Mouse (Mus musculus) cerebellum, adult (tissue): ENCODE measurements at regions not wholly inside any gene's neighbourhood (a gene's known extent, or its start where the extent isn't known, plus 50 kb on each side); places are given as distances from the start of the nearest gene placed in this dataset.

ENCODE experiments used
- ATAC-seq: cut with Nextera tagmentation; 2 replicates; pipeline ENCODE4 v1.9.2; 2017; ENCODE audit warnings: mild to moderate bottlenecking, moderate library complexity, mixed read lengths; ENCODE audit not compliant: insufficient number of reproducible peaks, low FRiP score, low TSS enrichment

DNA sequence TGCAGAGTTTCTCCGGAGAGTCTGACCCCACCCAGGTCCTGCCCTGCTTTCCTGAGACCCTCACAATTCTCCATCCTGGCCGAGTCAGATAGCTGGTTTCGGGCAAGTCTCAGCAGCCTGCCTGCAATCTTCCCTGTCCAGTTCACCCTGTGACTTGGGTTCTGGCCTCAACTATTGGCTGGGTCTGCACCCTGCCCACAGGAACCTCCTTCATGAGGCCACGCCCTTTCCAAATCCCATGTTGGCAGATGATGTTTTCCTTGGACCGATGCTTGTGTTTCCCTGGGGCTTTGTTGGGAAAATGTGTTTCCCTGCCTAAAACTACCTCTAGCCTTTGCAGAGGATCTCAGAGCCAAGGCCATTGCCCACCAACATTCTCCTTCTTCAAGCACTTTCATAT lies 171.0 kb upstream of the Klf3 start:
- no peak for ATAC-seq

GRCm38 (mm10) chr5:64634008-64634407 lies 169.2 kb upstream of the Klf3 start:
- ATAC-seq = no peak

GRCm38 (mm10) chr5:64634721-64635120 lies 168.5 kb upstream of the Klf3 start:
- no peak for ATAC-seq

DNA sequence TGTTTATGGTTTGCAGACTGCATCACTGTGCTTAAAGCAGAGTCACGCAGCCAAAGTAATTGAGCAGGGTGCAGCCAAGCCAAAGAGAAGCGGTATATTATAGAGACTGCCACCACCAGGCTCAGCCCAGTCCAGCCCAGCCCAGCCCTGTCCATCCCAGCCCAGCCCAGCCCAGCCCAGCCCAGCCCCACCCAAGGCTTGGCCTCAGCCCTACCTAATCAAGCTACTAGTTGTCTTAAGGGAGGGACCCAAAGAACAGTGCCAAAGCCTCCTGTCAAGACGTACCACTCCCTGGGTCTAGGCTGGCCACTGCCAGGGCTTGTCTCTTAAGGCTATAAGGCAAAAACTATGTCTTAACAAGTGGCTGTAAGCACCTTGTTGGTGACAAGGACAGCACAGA lies 166.9 kb upstream of the Klf3 start:
- no peak for ATAC-seq

GRCm38 (mm10) chr5:64643584-64643983 lies 159.6 kb upstream of the Klf3 start:
- ATAC-seq = no peak

DNA sequence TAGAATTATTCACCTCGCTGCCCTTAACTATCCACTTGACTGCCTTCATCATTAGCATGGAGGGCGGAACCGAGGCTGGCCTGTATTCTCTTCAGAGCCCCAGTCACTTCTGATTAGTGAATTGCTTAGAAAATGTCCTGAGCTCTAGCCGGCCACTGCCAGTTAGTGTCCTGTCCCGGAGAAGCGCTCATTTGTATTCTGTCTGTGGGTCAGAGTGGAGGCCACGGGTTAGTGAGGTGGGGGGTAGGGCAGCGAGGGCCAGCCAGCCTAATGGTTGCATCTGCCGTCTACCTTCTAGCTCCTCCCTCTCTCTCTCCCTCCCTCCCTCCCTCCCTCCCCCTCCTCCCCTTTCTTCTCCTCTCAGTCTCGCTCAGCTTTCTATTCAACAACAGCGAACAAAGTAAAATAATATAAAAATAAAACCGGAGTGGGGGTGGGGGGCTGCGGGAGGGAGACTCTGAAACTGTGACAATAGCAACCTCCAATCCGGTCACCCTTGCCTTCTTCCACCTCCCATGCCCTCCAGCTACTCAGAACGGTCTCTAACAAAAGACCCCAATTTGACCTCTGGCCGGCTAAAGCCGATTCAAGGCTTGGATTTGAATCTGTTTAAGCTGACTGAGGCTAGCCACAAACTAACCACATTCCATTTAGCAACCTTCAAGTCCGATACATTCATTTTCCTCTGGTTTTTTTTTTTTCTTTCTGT lies 155.6 kb upstream of the Klf3 start:
- ATAC-seq = 0 out of 2 replicates have a peak, but pooled peaks have one; percentile 53

DNA sequence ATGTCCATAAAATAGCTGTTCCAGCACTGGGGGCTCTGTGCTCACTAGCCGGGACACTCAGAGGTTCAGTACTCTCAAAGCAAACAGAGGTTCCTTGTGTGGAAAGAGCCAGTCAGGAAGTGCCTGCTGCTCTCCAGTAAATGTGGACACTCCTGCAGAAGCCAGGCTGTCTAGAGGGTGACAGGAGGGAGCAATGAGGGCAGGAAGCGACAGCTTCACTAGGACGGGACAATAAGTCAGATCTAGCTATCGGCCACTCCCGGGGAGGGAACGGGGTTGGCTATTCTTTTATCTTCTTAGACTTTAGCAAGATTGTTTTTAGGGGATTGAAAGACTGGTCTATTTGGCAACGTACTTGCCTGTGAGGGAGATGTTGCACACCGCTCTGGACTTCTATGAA lies 154.7 kb upstream of the Klf3 start:
- no peak for ATAC-seq

DNA sequence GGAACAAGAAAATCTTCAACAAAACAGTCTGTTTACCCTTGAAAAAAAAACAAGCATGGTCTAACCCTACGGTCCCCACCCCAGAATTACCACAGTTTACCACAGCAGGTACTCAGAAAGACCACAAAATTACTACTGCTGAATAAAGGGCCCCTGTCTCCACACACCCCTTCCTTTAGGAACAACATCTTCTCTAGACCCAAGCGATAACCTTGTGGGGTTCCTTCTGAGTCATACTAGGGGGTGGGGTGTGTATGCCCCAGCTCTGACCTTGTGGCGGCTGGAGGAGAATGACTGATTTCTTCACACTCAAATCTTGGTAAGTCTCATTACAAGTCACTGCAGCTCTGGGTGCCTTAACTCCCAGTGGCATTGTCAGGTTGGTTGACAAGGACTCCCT lies 151.8 kb upstream of the Klf3 start:
- ATAC-seq = no peak

- no peak for ATAC-seq
These were observed 149.4 kb upstream of the Klf3 start for GRCm38 (mm10) chr5:64653764-64654163.

DNA sequence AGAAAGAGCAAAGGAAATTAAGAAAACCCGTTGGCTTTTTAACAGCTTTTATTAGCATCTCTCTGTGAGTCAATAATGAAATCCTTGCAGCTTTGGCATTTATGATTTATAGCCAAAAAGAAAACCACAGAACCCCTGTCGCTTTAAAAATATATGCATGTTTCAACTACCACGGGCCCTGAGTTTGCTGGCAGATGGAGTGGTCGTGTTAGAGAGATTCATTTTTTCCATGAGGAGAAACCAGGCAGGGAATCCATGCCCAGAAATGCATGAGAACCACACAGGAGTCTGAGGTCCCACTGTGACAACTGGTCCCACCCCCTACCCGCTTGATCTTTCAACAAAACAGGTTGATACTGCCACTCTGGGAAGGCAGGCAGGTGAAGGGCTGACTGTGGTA lies 147.9 kb upstream of the Klf3 start:
- no peak for ATAC-seq

DNA sequence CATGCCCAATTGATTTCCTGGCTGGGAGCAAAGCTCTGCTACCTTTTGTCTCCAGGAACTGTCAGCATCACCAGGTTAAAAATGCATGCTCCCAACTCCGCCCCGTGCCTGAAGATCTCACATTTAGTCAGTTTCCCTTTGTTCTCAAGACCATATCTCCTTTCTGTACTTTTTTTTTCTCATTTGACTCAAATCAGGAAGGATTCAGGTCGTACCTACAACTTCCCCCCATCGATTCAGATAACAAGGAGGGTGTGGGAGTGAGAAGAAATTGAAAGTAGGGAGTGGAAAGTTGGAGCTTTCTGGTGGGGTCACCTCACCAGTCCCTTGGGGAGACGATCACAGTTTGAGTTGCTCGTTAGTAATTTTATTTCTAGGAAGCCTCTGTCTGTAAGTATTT lies 141.2 kb upstream of the Klf3 start:
- ATAC-seq = no peak

DNA sequence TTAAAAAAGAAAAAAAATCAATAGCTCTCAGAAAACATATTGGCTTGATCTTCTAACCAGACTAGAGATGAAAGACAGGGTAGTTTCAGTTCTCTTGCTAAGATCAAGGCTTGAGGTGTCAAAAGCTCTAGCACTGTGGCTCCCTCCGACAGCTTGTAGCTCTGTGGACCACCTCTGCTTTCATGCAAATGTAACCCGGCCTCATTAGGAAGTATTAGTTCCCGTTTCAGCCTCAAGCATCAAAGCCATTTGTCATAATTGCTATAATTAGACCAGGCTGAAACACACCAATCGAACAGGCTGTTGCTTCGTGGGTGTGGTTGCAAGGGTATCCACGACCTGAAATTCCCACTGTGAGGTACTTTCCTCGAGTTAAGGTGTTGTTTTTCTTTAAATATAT lies 140.7 kb upstream of the Klf3 start:
- ATAC-seq = no peak

- ATAC-seq = no peak
These were observed 139.4 kb upstream of the Klf3 start for GRCm38 (mm10) chr5:64663766-64664165.

DNA sequence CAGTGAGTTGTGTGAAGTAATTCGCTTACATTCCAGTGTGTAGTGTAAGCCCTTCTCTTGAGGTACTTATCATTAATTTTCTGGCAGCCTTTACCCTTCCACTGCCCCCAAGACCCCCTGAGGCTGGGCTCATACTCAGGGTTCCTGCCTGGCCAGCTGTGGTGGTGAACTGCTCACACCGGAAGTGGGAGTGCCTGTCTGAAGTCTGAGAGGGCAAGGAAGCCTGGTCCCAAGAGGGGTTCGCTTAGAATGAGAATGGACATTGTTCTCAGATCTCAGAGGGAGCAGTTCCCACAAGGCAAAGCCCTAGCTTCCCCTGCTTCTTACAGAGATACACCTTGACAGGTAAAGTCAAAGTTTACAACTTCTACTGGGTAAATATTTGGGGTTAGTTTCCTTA lies 138.1 kb upstream of the Klf3 start:
- ATAC-seq = no peak

DNA sequence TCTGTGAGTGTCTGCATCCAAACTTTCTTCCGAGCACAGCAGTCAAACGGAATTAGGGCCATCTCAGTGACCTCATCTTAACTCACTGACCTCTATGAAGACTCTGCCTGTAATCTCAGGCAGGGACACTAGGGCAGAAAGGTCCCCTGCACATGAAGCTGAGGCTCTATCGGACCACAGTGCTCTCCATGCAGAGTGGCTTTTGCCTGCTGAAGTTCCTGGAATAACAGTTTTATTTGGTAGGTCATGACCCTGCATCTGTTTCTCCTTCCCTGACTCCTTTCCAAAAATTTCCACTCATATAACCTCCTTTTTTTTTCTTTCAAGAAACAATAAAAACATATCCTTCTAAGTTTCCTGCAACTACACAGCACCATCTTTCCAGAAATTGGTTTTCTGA lies 136.9 kb upstream of the Klf3 start:
- ATAC-seq = no peak

GRCm38 (mm10) chr5:64667053-64667452 lies 136.1 kb upstream of the Klf3 start:
- no peak for ATAC-seq

DNA sequence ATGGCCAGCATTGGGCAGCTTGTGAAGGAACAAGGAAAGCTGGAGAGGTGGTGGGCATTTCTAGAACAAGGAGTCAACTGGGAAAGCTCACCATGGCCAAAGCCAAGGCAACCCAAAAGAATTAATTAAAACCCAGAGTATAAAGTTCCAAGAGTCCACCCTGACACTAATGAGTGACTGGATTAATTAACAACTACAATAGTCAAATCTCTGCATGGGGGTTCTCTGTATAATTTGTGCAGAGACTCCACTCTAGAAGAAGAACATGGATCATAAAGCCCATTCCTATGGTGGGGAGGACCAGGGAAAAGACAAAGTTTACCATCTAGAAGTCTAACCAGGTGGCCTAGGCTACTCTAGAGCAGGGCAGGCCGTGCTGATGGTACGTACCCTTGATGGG lies 129.3 kb upstream of the Klf3 start:
- ATAC-seq = no peak

DNA sequence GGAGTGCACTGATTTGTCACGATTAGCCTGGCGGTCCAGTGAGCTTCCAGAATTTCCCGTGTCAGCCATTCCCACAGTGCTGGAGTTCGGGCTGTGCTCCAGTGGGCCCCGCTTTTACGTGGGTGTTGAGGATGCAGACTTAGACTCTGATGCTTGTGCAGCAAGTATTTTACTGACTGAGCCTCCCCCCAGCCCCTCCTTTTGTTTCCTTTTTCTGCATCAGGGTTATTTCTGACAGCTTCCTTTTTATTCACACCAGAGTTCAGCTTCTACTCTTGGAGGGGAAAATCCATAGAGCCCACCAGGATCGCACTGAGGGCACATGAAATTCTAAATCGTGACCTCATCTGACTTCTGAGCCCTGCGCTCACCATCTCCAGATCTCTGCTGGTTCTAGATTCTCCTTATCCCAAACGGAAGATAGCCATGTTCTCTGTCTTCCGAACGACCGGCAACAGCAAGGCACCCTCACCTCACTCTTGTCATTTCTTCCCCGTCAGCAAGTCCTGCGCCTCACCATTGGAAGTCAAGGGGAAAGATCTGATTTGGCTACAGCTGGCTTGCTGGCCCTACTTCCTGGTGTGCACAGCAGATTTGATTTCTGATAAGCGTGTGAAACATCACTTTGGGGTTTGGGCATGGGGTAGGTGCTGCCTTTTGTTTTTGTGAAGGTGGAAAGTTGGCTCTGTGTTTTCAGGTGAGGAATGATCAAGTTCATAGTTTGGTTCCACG lies 126.8 kb upstream of the Klf3 start:
- no peak for ATAC-seq

GRCm38 (mm10) chr5:64676946-64677588 lies 126.1 kb upstream of the Klf3 start:
- no peak for ATAC-seq

DNA sequence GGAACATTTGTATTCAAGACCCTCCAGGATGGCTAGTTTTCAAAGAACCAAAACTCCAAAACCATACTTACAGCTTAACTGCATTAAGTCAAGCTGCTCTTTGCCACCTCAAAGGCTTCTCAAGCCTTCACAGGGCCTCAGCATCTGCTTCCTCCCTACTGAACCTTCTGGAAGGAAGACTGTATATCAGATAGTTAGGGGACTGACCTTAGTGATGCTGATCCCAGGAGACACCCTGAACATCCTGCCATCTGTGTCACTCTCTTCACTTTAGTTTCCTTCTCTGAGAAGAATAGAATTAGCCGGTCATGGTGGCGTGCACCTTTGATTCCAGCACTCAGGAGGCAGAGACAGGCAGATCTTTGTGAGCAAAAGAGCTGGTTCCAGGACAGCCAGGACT lies 124.5 kb upstream of the Klf3 start:
- no peak for ATAC-seq

DNA sequence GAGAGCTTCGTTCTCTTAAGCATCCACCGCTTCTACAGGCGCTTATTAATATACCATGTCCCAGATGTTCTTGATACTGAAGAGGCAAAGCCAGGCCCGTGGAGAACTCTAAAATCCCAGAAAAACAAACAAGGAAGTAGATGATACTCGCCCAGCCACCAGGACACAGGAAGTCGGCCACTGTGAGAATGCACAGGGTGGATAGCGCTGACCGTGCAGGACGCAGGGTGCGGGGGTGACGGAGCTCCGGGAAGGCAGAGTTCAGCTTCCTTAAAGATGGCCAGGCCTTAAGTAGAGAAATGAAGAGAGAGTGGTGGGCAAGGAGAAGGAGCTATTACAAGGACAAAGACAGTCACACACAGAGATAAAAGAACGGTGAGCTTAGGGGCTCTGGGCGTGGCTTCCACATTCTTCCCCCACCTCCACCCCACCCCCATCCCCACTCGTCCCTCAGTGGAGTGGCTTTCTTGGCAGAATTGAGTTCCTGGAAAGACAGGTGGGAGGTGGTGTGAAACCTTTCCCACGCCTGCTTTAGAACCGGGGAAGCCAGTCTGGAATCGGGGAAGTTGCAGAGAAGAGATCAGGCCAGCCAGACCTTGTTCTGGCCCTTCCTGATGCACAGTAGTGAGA lies 123.1 kb upstream of the Klf3 start:
- no peak for ATAC-seq
